7 mouse cellular contexts compared by ENCODE assay signal in the genomic region with DNA sequence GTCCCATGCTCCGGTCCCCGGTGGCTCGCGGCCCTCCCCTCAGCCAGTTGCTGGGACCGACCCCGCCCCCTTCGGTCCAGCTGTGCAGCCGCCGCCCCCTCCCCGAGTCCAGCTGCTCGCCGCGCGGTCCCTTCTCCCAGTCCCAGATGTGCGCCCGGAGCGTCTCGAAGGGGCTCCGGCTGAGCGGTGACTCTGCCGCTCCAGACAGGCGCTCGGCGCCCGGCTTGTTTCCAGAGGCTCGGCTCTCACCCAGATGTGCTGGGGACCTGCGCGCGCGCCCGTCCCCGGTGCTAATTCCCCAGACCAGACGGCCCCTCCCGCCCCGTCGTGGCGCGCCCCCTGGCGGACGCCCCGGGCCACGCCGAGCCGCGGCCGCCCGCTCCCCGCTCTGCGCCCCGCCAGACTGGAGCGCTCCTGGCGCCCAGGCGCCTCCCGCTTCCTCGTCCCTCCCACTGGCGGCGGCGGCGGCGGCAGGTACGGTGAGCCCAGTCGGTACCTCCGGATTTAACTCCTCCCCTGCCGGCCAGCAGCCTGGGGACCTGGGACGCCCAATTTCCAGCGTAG. TPM values are rescaled to one million over a fixed set of nuclear protein-coding genes. Genes with fewer than 3 reads are reported as not detected.
DNase-seq lines count a peak whose midpoint lies in the region; ATAC-seq lines count a peak whose summit lies in the region.

TSS of gene Nxph3 (minus strand) at position 273 of the 564 bp plus-strand sequence.

- H3K36me3 ChIP-seq in limb, embryonic 11.5 days (ENCODE audit: control insufficient read depth, insufficient read depth, low read length), result no peaks in the 10 kb centered on the region
- H3K36me3 ChIP-seq in midbrain, embryonic 12.5 days, result no peaks in the 10 kb centered on the region

- peak; percentile 27; the same call in 1 of the 2 replicates for ATAC-seq in limb, embryonic 11.5 days (ENCODE audit: insufficient number of reproducible peaks, low FRiP score, low TSS enrichment, low read depth)
- peak; percentile 48 for ATAC-seq in midbrain, embryonic 12.5 days (ENCODE audit: low FRiP score, low read depth)

- WGBS in limb, embryonic 11.5 days, result under 1% methylated on average over 54 of the region's 66 CpGs
- under 1% methylated on average over 62 of the region's 66 CpGs for WGBS in midbrain, embryonic 12.5 days

- peaks cover 20% of the 10 kb centered on the region for H3K27me3 ChIP-seq in limb, embryonic 11.5 days (ENCODE audit: control insufficient read depth, insufficient read depth, low read length)
- peaks cover 93% of the 10 kb centered on the region for H3K27me3 ChIP-seq in midbrain, embryonic 12.5 days

- peak; percentile 88 to 95 for DNase-seq in adrenal gland, adult (ENCODE audit: inconsistent age in 2 of 2, low spot score in 1 of 2)
- peak; percentile 93 for DNase-seq in cerebellum, adult 9-11 months
- peak; percentile 74 for DNase-seq in gastrocnemius, postnatal 14 days
- peak; percentile 73 for DNase-seq in induced T-regulatory cell, adult 2 months (ENCODE audit: low read depth)
- peak; percentile 83 for DNase-seq in limb, embryonic 11.5 days (ENCODE audit: low spot score)
- DNase-seq in spleen, postnatal 36 days (ENCODE audit: low spot score in 2 of 2), result peak; percentile 19 to 41

- no peaks in the 10 kb centered on the region for H3K9me3 ChIP-seq in limb, embryonic 11.5 days (ENCODE audit: control insufficient read depth, low read length)
- H3K9me3 ChIP-seq in midbrain, embryonic 12.5 days, result no peaks in the 10 kb centered on the region

- intact Hi-C loops in gastrocnemius, postnatal 14 days (cut with DNase I; ENCODE audit: low total_unique reads), result no loop called here

- H3K4me1 ChIP-seq in limb, embryonic 11.5 days (ENCODE audit: control insufficient read depth, insufficient read depth, low read length), result peaks cover 16% of the 10 kb centered on the region
- peaks cover 41% of the 10 kb centered on the region for H3K4me1 ChIP-seq in midbrain, embryonic 12.5 days

- H3K4me2 ChIP-seq in limb, embryonic 11.5 days (ENCODE audit: low read depth, severe bottlenecking), result peak within 1 kb of the TSS; percentile 99
- H3K4me2 ChIP-seq in midbrain, embryonic 12.5 days (replicated peaks), result peak within 1 kb of the TSS; percentile 96

- peak within 1 kb of the TSS; percentile 56 for H3K4me3 ChIP-seq in limb, embryonic 11.5 days (ENCODE audit: low read depth, low read length)
- H3K4me3 ChIP-seq in midbrain, embryonic 12.5 days, result peak within 1 kb of the TSS; percentile 52

- peak within 1 kb of the TSS; percentile 47 for H3K9ac ChIP-seq in limb, embryonic 11.5 days (ENCODE audit: low read length)
- H3K9ac ChIP-seq in midbrain, embryonic 12.5 days (replicated peaks), result peak within 1 kb of the TSS; percentile 48

- no peak within 1 kb of the TSS for H3K27ac ChIP-seq in limb, embryonic 11.5 days (replicated peaks; ENCODE audit: low read depth, low read length)
- no peak within 1 kb of the TSS for H3K27ac ChIP-seq in midbrain, embryonic 12.5 days (replicated peaks)

RNA-seq across cellular contexts. Expression of gene Nxph3, which starts in this region (rescaled TPM):
- 1 to 10 TPM in 1 of 2 experiments, under 1 TPM in 1; 0.70 to 1.2 TPM for total RNA-seq in gastrocnemius, postnatal 14 days (2021)
- polyA plus RNA-seq in limb, embryonic 11.5 days (2014; fragmentation: Nextera tagmentation; extraction: Ambion mirVana), result 0.37 and 1.5 TPM in 2 replicates
- polyA plus RNA-seq in midbrain, embryonic 12.5 days (2016; fragmentation: Nextera tagmentation; extraction: Ambion mirVana), result 0.68 and 0.77 TPM in 2 replicates

Comparison
In these comparisons a context has a peak if more than half of its experiments do, and no peak if none do; other contexts are left out.
1. Peak in ATAC-seq, H3K4me3 ChIP-seq, H3K9ac ChIP-seq and H3K4me2 ChIP-seq in midbrain, embryonic 12.5 days; RNA of the gene not detected or under 1 TPM.
2. DNase-seq: peak in every context shown above with its lines; median percentile 93 in cerebellum, adult 9-11 months; 92 in adrenal gland, adult; 83 in limb, embryonic 11.5 days; 74 in gastrocnemius, postnatal 14 days; 73 in induced T-regulatory cell, adult 2 months; 30 in spleen, postnatal 36 days.